Mouse (Mus musculus) embryo, embryonic 11 days (tissue): ENCODE data around the gene 1700042G07Rik.
"Not testable (repeated sequence)": the region's sequence is repeated elsewhere in the genome, so short reads cannot be mapped to it uniquely, and the experiment has no call there.

Source experiments
- DNase-seq: peaks from one replicate; pipeline ENCODE4 v3.0.0-alpha.2; 2015

1700042G07Rik gene

DNA sequence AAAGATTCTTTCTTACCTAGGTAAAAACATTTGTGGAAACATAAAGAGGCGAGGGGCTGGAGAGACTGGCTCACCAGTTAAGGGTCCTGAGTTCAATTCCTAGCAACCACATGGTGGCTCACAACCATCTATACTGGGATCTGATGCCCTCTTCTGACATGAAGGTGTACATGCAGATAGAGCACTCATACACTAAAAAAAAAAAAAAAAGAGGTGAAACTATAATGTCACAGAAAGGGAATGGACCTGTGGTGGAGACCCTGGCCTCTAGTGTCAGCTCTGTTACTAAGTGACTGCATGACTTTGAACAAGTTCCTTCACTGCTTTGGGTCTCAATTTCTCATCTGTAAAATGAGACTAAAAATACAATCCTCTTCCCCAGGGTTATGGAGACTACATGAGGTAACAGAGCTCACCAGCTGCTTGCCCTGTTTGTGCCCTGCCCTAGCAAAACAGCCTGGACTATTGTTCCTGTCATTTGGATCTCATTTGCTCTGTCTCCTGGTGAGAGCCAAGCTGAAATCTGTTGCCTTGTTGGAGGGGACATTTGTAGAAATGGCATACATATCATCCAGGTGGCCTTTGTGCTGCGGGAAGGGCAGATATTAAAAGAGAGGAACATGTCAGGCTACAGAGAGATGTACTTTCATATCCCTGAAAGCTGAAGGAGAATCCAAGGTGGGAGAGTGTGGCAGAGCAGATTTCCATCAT is 42.9 kb downstream of the 1700042G07Rik start:
- DNase-seq: no peak

DNA sequence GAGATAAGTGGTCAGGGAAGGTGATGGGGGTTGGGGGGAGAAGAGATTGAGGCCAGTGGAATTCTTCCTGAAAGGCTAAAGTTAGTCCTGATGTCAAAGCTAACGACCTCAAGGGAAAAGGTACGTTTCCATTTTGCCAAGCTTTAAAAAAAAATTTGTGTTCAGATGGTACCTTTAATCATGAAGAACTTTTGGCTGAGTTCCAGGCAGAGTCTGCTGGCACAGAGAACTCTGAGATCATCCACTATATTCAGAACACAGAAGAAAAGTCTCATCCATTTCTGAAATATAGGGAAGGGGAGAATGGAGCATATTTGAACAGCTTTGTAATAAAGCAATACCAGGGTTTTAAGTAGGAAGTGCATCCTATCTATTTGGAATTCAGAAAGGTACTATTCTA is 43.9 kb downstream of the 1700042G07Rik start:
- DNase-seq: no peak

- DNase-seq: not testable (repeated sequence)
Observed at GRCm38 (mm10) chr4:116217661-116218060, 44.5 kb downstream of the 1700042G07Rik start.

DNA sequence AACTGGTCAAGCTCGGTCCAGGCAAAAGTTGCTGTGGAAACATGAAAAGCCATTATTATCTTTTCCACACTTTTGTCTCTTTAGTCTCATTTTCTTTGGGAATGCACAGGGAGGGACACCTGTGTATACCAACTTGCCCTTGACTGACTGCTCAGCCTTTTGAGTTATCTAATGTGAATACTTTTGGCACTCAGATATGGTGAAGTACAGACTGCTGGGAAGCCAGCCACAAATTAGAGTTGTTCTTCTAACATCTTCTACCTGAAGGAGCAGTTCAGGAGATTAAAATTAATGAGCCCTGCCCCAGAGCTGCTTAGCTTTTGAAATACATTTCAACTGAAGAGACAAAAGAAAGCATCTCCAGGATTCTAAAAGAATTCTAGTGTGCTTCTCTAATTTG is 45.9 kb downstream of the 1700042G07Rik start:
- no peak for DNase-seq

DNA sequence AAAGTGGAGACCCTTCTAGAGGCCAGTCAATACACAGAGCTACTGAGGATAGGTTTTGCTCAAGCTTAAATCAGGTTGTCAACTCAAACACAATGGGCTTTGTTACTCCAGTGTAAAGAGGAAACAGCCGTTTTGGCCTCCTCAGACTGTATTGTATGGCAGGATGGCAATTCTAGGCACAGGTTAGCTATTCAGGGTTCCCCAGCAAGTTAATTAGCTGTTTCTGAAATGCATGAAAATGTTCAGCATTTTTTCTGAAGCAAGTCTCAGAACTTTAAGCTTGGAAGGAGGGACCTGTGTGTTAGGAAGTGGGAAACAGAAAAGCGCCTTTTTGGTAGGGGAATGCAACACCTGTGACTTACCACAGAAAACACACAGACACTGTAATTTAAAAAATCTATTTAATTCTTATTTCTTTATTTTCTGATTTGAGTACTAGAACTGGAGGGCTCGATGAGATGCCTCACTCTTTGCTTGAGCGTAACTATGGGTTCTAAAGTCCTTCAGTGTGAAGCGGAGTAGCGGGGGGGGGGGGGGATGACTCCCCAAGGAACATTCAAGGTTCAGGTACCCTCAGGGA is 47.0 kb downstream of the 1700042G07Rik start:
- DNase-seq: peak; percentile 59

GRCm38 (mm10) chr4:116220780-116221139 is 47.6 kb downstream of the 1700042G07Rik start:
- no peak for DNase-seq

DNA sequence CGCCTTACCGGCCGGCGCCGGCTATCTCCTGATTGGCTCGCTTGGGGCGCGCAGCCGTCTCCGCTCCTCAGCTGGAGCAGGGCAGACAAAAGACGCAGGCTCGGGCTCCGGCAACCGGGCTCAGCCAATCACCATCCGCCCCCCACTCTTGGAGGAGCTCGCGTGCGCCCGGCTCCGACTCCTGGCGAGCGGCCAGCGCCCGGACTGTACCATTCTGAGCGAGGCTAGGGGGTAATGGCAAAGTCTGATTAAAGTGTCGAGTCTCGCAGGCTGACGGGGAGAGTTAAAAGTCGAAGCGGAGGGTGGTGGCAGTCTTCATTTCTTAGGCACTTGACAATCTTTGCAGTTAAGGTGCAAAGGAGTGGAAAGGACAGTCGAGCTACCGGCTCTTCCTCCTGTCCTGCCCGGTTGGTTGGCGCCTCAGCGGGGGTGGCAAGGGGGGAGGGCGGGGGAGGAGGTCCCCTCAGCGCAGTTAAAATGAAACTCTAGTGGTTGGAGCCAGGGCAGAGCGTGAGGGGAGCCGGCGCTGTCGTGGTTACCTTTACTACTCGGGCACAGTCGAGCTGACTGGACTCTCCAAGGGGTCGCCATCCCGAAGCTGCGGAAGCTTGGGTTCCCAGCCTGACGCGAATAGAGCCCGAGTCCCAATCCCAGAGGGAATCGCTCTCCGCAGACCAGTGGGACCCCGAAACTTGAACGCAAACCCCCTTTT is 48.1 kb downstream of the 1700042G07Rik start, which contains the start of gene Pik3r3:
Gene Pik3r3, plus strand, starts transcription at position 479 of the 712 bp plus-strand sequence.
- peak; percentile 100 for DNase-seq

GRCm38 (mm10) chr4:116221996-116222842 is 49.0 kb downstream of the 1700042G07Rik start:
- peak; percentile 59 for DNase-seq

GRCm38 (mm10) chr4:116222843-116223119 is 49.6 kb downstream of the 1700042G07Rik start:
- DNase-seq: no peak
